Mouse (Mus musculus) c-Kit-positive CD71-positive TER-119-positive erythroid progenitor cells, embryonic 14.5 days (primary cell): Measurements from ENCODE around the gene Cldn7.

Experiments
- DNase-seq: peaks from one replicate; pipeline ENCODE4 v3.0.0-alpha.2; 2013; ENCODE audit warnings: low spot score

The Cldn7 gene

GRCm38 (mm10) chr11:69956218-69956617, 8.4 kb upstream of the Cldn7 start:
- no peak for DNase-seq

DNA sequence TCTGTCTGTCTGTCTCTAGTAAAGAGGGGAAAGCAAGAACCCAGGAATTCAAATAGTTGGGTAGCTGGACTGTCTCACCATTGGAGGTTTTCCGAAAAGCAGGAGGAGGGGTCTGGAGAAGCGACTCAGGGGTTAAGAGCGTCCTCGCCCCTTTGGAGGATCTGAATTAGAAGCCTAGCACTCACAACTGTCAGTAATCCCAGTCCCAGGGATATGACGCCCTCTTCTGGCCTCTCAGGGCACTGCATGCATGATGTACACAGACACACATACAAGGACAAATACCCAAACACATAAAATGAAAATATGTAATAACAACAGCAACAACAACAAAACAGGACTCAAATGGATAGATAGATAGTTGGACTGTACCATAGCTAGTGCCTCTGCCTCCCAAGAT, 4.0 kb upstream of the Cldn7 start:
- no peak for DNase-seq

GRCm38 (mm10) chr11:69961841-69962240, 2.7 kb upstream of the Cldn7 start:
- no peak for DNase-seq

DNA sequence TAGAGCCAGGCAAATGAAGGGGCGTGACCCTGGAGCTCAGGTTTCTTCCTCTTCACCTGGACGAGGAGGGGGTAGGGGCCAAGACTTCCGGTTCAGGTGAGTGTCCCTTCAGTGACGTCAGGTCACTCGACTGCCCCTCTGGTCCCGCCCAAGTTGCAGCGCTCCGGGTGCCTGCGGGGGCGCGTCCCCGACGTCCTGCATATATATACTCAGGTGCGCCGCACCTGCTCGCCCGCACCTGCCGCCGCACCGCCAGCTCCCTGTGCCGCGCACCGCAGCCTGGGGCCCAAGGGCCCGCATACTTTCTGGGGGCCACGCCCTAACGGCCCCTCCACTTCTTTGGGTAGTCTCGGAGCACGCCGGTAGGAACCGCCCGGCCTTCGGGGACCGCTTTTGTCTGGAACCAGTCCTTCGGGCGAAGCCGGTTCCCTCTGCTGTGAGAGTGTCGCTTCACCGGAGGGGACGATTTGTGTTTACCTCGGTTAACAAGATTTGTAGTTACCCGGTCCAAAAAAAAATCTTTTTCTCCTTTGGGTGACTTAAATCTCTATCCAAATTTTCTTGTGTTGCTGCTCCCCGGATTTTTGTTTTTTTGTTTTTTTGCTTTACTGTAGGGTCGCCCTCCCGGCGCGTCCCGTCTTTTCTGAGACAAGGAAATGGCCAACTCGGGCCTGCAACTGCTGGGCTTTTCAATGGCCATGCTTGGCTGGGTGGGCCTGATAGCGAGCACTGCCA, 859 bp downstream of the Cldn7 start:
- no peak for DNase-seq

GRCm38 (mm10) chr11:69966006-69966859, 1.7 kb downstream of the Cldn7 start:
- no peak for DNase-seq

- no peak for DNase-seq
These were observed 2.4 kb downstream of the Cldn7 start for GRCm38 (mm10) chr11:69966860-69967517.

- DNase-seq = no peak
These were observed 4.2 kb downstream of the Cldn7 start for GRCm38 (mm10) chr11:69968793-69969192.

DNA sequence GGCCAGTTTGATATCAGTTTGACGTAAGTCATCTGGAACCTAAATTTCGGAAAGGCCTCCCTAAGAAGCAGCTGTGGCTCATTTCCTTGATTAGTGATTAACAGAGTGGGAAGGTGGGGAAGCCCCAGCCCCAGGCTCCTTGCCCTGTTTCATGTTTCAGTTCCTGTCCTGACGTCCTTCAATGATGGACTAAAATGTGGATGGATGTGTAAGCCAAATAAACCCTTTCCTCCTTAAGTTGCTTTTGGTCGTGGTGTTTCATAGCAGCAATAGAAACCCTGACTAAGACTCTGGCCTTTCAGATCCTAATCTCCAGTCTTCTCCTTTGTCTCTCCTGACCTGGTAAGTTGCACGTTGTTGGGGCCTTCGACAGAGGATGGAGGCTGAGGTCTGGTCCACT, 5.6 kb downstream of the Cldn7 start:
- no peak for DNase-seq

GRCm38 (mm10) chr11:69970775-69971174, 6.2 kb downstream of the Cldn7 start:
- DNase-seq = no peak

DNA sequence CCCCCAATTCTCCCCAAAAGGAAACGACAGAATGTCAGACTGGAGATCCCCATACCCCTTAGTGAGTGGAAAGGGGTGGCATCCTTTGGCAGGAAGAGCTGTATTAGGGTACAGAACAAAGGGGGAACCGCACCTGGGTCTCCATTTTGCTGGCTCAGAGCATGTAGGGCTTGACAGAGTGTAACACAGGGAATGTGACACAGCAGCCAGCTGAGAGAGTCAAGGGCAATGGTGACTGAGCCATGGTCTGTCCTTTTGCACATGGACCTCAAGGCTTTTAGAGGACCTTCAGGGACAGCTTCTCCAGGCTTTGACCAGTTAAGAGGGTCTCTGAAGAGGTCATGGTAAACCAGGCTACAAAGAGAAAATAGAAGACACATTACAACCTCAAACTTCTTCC, 10.3 kb downstream of the Cldn7 start:
- no peak for DNase-seq

DNA sequence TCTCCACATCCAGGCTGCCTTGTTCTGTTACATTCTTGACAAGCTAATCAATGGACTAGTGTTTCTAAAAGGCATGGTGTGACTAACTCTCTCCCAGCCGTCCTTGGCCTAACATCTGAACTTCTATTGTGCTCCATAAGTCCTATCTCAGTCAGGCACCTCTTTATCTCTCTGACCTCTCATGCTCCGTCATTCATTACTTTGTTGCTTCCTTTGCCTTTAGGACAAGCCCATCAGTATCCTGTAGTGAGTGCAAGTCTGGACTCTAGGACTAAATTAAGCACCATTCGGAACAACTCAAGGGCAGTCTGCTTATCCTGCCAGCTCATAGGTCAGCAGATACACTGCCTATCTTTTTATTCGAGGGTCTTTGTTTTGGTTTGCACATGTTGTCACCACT, 11.7 kb downstream of the Cldn7 start:
- no peak for DNase-seq

DNA sequence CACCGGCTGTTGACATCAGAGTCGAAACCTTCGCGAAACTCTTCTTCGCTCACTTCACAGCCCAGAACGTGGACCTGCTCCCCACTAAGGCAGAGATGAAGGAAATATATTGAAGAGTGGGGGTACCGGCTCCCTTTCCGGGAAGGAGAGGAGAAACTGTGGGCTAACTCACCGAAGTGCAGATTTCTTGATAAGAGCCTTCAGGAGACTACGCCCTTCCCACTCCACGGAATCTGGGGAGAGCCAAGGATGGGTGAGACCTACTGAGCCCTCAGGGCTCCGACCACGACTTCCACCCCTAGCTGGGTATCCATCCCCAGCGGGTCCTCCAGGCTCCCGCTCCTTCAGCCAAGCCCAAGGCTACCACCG, 15.2 kb downstream of the Cldn7 start:
- DNase-seq = no peak

- DNase-seq = peak; percentile 98
These were observed 15.9 kb downstream of the Cldn7 start for GRCm38 (mm10) chr11:69980196-69981140.

DNA sequence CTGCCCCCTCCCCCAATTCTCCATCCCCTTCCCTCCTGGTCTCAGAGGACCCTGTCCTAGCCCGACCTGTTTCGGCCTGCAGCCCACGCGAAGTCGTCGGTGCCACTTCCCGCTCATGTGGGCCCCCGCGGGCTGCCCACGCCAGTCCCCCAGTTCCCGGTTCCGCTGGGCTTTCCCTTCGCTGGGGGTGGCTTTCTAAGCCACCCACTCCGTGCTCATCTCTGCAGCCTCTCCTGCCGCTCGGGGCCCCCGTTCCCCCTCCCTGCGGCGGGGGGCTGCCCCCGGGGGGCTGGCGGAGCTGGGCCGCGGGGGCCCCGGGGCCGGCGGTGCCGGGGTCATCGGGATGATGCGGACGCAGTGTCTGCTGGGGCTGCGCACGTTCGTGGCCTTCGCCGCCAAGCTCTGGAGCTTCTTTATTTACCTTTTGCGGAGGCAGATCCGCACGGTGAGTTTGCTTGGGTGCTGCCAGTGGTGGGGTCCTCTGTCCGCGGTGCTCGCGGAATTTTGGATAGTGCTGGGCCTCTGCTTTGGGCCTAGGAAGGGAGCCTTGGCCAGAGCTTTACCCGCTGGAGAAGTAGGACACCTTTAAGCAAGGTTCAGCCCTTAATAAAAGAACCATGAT, 16.7 kb downstream of the Cldn7 start, which contains the start of gene Ctdnep1:
TSS of gene Ctdnep1 (plus strand) at position 16 of the 622 bp plus-strand sequence.
- no peak for DNase-seq

DNA sequence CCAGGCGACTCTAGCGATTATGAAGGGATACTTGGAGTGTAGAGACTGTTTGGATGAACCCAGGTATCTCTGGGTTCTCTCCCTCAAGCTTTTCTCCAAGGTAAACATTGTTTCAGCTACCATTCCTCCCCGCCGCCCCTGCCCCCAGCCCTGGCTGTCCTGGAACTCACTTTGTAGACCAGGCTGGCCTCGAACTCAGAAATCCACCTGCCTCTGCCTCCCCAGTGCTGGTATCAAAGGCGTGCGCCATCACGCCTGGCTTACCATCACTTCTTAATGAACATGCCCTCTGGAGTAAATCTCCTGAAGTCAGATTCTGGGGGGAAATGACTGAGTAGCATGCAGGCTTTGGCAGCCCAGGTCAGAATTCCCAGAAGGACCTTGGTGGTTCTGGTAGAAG, 17.6 kb downstream of the Cldn7 start, which contains the start of gene Elp5:
TSS of gene Elp5 (minus strand) at position 293 of the 400 bp plus-strand sequence.
- no peak for DNase-seq

- DNase-seq = no peak
These were observed 18.3 kb downstream of the Cldn7 start for GRCm38 (mm10) chr11:69982877-69983276.

DNA sequence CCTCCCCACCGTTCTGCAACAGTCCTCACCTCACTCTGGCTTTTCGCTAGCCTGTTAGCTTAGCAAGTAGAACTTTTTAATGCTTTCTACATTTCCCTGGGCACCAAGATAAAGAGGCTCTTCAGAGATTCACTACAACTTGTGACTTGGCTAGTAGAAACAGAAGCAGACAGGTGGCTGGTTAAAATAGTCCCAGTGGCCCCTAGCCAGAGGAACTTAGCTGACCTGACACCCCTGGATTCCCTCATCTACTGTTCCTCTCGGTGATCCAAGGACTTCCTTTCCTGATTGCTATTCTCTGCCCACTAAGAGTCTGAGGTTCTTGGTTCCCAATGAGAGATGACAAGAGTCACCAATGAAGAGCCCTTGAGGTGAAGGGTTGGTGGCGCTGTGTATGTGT, 18.8 kb downstream of the Cldn7 start:
- no peak for DNase-seq

DNA sequence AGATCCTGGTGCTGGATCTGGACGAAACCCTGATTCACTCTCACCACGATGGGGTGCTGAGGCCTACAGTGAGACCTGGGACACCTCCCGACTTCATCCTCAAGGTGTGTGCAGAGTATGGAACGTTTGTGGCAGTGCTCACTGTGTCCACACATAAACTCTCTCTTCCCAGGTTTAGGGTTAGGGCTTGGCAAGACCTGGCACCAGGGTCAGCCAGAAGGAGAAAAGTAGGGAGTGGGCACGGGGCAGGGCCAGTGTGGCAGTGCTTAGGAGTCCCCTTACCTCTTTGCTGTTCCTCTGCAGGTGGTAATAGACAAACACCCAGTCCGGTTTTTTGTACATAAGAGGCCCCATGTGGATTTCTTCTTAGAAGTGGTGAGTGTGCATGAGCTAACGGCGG, 19.9 kb downstream of the Cldn7 start:
- DNase-seq = no peak

GRCm38 (mm10) chr11:69989949-69990348, 25.4 kb downstream of the Cldn7 start:
- no peak for DNase-seq

GRCm38 (mm10) chr11:69990850-69991691, 26.5 kb downstream of the Cldn7 start, which contains the start of gene Gabarap:
Gene Gabarap, plus strand, starts transcription at chr11:69991143.
- DNase-seq = peak; percentile 97
